Mouse (Mus musculus): ENCODE measurements around the gene Cep63.

DNA sequence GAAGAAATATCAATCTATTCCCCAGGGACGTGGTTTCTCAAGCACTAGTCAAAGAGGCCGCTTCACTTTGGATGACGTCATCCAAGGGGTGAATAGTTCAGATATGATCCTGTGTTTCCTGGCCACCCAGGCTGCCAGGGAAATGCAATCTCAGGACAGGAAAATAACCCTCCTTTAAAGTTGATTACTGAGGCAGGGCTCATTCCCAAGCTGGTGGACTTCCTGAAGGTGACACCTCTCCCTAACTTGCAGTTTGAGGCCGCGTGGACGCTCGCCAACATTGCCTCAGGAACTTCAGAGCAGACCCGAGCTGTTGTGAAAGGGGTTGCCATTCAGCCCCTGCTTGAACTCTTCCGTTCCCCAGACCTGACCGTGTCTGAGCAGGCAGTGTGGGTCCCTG is 74.6 kb downstream of the Cep63 start:
- TF ChIP-seq CTCF (IDR thresholded peaks at IDR 0.05; ENCODE audit: low read depth), result no peak
- TF ChIP-seq EP300 (IDR thresholded peaks at IDR 0.05; ENCODE audit: low read depth), result no peak

All from liver, postnatal 0 days (tissue).